Comparison of ENCODE assay signal across 12 mouse cellular contexts in genomic region chr6:58929911-58930431, GRCm38 (mm10). TPM values are rescaled to one million over a fixed set of nuclear protein-coding genes. Genes with fewer than 3 reads are reported as not detected.
DNase-seq lines count a peak whose midpoint lies in the region; ATAC-seq and TF ChIP-seq lines count a peak whose summit lies in the region.
"Had no signal": no experiment of that assay in that cellular context is flagged by ENCODE, and none has a peak within 500 bp of the region (broad histone marks: within the 10 kb centered on the region; RNA-seq: fewer than 3 reads in every experiment).

No protein-coding gene starts in this region.

- peak; percentile 62 for DNase-seq in kidney, adult 2 months
- no peak for DNase-seq in kidney, adult 11 months
- peak; percentile 12 for DNase-seq in adrenal gland, postnatal 25 days
- peak; percentile 36 to 58 for DNase-seq in cerebellum, postnatal 25 days
- DNase-seq in heart, postnatal 36 days: peak; percentile 67 to 69
- DNase-seq in c-Kit-positive CD71-positive TER-119-positive erythroid progenitor cells, embryonic 14.5 days (ENCODE audit: low spot score): no peak
- DNase-seq in midbrain, embryonic 14.5 days: no peak
- DNase-seq in thymus, adult 18-20 months: no peak
- DNase-seq: liver, postnatal 0 days had no signal

- TF ChIP-seq CTCF in kidney, adult 2 months (conservative IDR thresholded peaks at IDR 0.05; ENCODE audit: insufficient read depth, insufficient read length, low read depth, low read length): no peak

- no peaks in the 10 kb centered on the region for H3K27me3 ChIP-seq in kidney, adult 2 months (replicated peaks; ENCODE audit: control insufficient read depth, insufficient read depth, low read length)
- H3K27me3 ChIP-seq in midbrain, embryonic 14.5 days (ENCODE audit: control insufficient read depth, insufficient read depth, low read length): no peaks in the 10 kb centered on the region
- H3K27me3 ChIP-seq: neural tube, embryonic 15.5 days had no signal

- no peak overlapping the region for H3K9ac ChIP-seq in midbrain, embryonic 14.5 days (replicated peaks; ENCODE audit: low read length)
- H3K9ac ChIP-seq: liver, postnatal 0 days; neural tube, embryonic 15.5 days had no signal

- no peak overlapping the region for H3K4me2 ChIP-seq in midbrain, embryonic 14.5 days (ENCODE audit: low read length)
- H3K4me2 ChIP-seq: neural tube, embryonic 15.5 days had no signal

- intact Hi-C loops in heart, postnatal 36 days (cut with DNase I): no loop called here

- no peak for ATAC-seq in midbrain, embryonic 14.5 days (ENCODE audit: low FRiP score, low TSS enrichment)
- ATAC-seq: liver, postnatal 0 days had no signal

- 79% methylated on average over 9 of the region's 9 CpGs for WGBS in kidney, adult 2 months
- WGBS in midbrain, embryonic 14.5 days: 91% methylated on average over 9 of the region's 9 CpGs

- no peak overlapping the region for H3K27ac ChIP-seq in kidney, adult 2 months (ENCODE audit: insufficient read depth, low read depth, low read length)
- no peak overlapping the region for H3K27ac ChIP-seq in midbrain, embryonic 14.5 days (replicated peaks; ENCODE audit: low read depth, low read length)
- H3K27ac ChIP-seq: neural tube, embryonic 15.5 days had no signal

- no peaks in the 10 kb centered on the region for H3K9me3 ChIP-seq in midbrain, embryonic 14.5 days (ENCODE audit: control insufficient read depth, low read length)
- H3K9me3 ChIP-seq: neural tube, embryonic 15.5 days had no signal

- no peak for TF ChIP-seq POLR2A in kidney, adult 2 months (IDR thresholded peaks at IDR 0.05; ENCODE audit: low read depth, low read length)

- peaks cover 4% of the 10 kb centered on the region for H3K36me3 ChIP-seq in kidney, adult 2 months (ENCODE audit: control insufficient read depth, insufficient read depth, low read length)
- no peaks in the 10 kb centered on the region for H3K36me3 ChIP-seq in midbrain, embryonic 14.5 days (ENCODE audit: control insufficient read depth, insufficient read depth, low read length)
- H3K36me3 ChIP-seq: neural tube, embryonic 15.5 days had no signal

- H3K4me1 ChIP-seq in kidney, adult 2 months (ENCODE audit: control insufficient read depth, insufficient read depth, low read length): peaks cover 20% of the 10 kb centered on the region
- H3K4me1 ChIP-seq in midbrain, embryonic 14.5 days (ENCODE audit: control insufficient read depth, insufficient read depth, low read length): peaks cover 24% of the 10 kb centered on the region

- no peak overlapping the region for H3K4me3 ChIP-seq in kidney, adult 2 months (ENCODE audit: insufficient read depth, low read depth, low read length)
- H3K4me3 ChIP-seq in midbrain, embryonic 14.5 days (replicated peaks; ENCODE audit: low read depth, low read length): no peak overlapping the region
- H3K4me3 ChIP-seq: neural tube, embryonic 15.5 days had no signal

RNA-seq across cellular contexts. Expression of gene Nap1l5, which starts 23.1 kb away (rescaled TPM):
- polyA plus RNA-seq in kidney, adult 2 months (2012; rRNA removed): 6.0 and 7.1 TPM in 2 replicates
- 33.5 TPM in 2 replicates for total RNA-seq in adrenal gland, postnatal 25 days (2021)
- total RNA-seq in heart, postnatal 36 days (2021): 1 to 10 TPM in 1 of 2 experiments, under 1 TPM in 1; 0.38 to 1.2 TPM
- 225 and 247 TPM in 2 replicates for polyA plus RNA-seq in midbrain, embryonic 14.5 days (2014; fragmentation: Nextera tagmentation; extraction: Ambion mirVana)
- total RNA-seq: common myeloid progenitor, adult 5-6 weeks; MEL had no signal

Comparison
In these comparisons a context has a peak if more than half of its experiments do, and no peak if none do; other contexts are left out.
1. DNase-seq: peak in kidney, adult 2 months (single experiment), adrenal gland, postnatal 25 days (single experiment), cerebellum, postnatal 25 days (2 of 2) and heart, postnatal 36 days (2 of 2); none in kidney, adult 11 months (single experiment), c-Kit-positive CD71-positive TER-119-positive erythroid progenitor cells, embryonic 14.5 days (single experiment), midbrain, embryonic 14.5 days (single experiment) and thymus, adult 18-20 months (0 of 2).
2. RNA of gene Nap1l5, which starts 23.1 kb away (total RNA-seq): 33.5 TPM in adrenal gland, postnatal 25 days; 0.38 to 1.2 TPM in heart, postnatal 36 days; every median in the first group is over 10 times any median in the second.